Mouse (Mus musculus) liver, adult 2 months (tissue): Measurements from ENCODE around the gene Sufu. TPM values are rescaled to one million over a fixed set of nuclear protein-coding genes. Genes with fewer than 3 reads are reported as not detected.

ENCODE experiments used
- DNase-seq: peaks from one replicate; pipeline ENCODE4 v3.0.0-alpha.2; 2011; ENCODE audit warnings: low read depth, low spot score; ENCODE audit errors: extremely low read depth
- H3K27ac ChIP-seq: fragments of 200-500 bp; replicated peaks from 2 replicates; pipeline ENCODE4 v1.5.1; 2012; ENCODE audit warnings: low read depth, mild to moderate bottlenecking, control low read depth, inconsistent platforms, low read length; ENCODE audit not compliant: insufficient read depth
- H3K27me3 ChIP-seq: fragments of 200-500 bp; 2 replicates; pipeline ENCODE4 v1.6.1; 2012; ENCODE audit warnings: mild to moderate bottlenecking, moderate library complexity, low read length, inconsistent platforms; ENCODE audit not compliant: control insufficient read depth, insufficient read depth
- H3K36me3 ChIP-seq: fragments of 200-500 bp; 2 replicates; pipeline ENCODE4 v1.6.1; 2012; ENCODE audit warnings: low read length, inconsistent platforms; ENCODE audit not compliant: control insufficient read depth, insufficient read depth
- H3K4me1 ChIP-seq: fragments of 200-500 bp; 2 replicates; pipeline ENCODE4 v1.6.1; 2011; ENCODE audit warnings: low read length; ENCODE audit not compliant: control insufficient read depth, insufficient read depth
- H3K4me3 ChIP-seq: fragments of 200-500 bp; 2 replicates; pipeline ENCODE4 v1.5.1; 2011; ENCODE audit warnings: low read depth, mild to moderate bottlenecking, control low read depth, low read length, moderate library complexity; ENCODE audit not compliant: insufficient read depth
- H3K79me2 ChIP-seq: fragments of 200-500 bp; 2 replicates; pipeline ENCODE4 v1.6.1; 2012; ENCODE audit warnings: inconsistent platforms, mild to moderate bottlenecking, low read length, moderate library complexity; ENCODE audit not compliant: control insufficient read depth, insufficient read depth
- H3K9ac ChIP-seq: fragments of 200-500 bp; 2 replicates; pipeline ENCODE4 v1.6.1; 2012; ENCODE audit warnings: low read depth, mild to moderate bottlenecking, control low read depth, inconsistent platforms, low read length
- CTCF ChIP-seq: fragments of 200-500 bp; IDR thresholded peaks from 2 replicates; pipeline ENCODE4 v1.5.1; 2011; ENCODE audit warnings: low read depth, low read length, control low read depth
- POLR2A ChIP-seq: fragments of 200-500 bp; IDR thresholded peaks from 2 replicates; pipeline ENCODE4 v1.6.1; 2011; ENCODE audit warnings: low read length, control low read depth; ENCODE audit not compliant: insufficient read depth; ENCODE audit errors: extremely low read depth
- WGBS: fragments of 180-500 bp; shearing (Covaris S2); methylation state at CpG from one replicate; pipeline ENCODE4 v1.1.7; 2018; 5-methylcytosine and 5-hydroxymethylcytosine counted together
- polyA plus RNA-seq: library from polyadenylated mRNA; depleted of rRNA; stranded (reverse); fragments of >200 nt; gene quantifications from 2 replicates; pipeline ENCODE4 v1.2.3, GENCODE M21; 2012
- total RNA-seq: library from RNA; depleted of rRNA; stranded (reverse); fragments of >200 nt; gene quantifications from 2 replicates; pipeline ENCODE4 v1.2.3, GENCODE M21; 2014

Gene Sufu
- total and polyA plus RNA-seq, 2 experiments, result 1.1 to 3.2 TPM

DNA sequence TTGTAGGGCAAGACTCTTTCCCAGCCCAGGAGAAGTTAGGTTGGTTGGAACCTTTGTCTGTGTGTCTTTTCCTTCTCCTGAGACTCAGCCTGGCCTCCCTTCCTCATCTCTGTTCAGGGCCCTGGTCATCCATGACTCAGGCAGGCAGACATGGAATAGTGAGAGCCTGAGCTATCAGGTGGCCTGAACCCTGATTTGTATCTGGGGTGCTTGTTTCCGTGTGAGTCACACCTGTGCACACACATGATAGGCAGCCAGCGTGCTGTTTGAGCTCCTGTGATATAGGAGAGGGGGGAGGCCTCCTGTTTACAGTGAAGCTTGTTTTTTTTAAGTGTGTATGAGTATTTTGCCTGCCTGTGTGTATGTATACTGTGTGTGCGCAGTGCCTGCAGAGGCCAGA, 112.5 kb downstream of the Sufu start:
- Histone ChIP-seq H3K27ac (no peak overlapping the region), H3K4me1 (peaks cover 38% of the 10 kb centered on the region), H3K27me3 (no peaks in the 10 kb centered on the region), H3K79me2 (peaks cover 51% of the 10 kb centered on the region), H3K36me3 (peaks cover 15% of the 10 kb centered on the region; the same call in 1 of the 2 replicates), H3K9ac (no peak overlapping the region), H3K4me3 (no peak overlapping the region)
- no peak for DNase-seq
- 59% methylated on average over 3 of the region's 3 CpGs for WGBS
- no peak for TF ChIP-seq POLR2A
- no peak for TF ChIP-seq CTCF

DNA sequence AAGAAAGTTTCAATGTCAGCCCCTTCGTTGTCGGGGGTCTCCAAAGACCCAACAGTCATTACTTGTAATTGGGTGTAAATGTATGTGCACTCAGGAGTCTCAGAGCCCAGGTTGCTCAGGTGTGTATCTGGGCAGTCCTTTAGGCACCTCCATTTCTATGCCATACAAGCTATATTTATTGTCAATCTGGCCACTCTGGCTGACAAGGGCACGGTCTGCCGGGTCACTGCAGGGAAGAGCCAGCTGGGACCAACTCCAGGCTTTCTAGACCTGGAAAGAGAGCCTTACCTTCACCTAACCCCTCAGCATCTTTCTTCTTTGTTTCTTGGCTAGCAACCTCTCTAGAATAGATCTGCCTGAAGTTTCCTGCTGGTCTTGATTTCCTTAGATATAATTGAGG, 113.0 kb downstream of the Sufu start:
- H3K36me3 ChIP-seq, result peaks cover 17% of the 10 kb centered on the region
- WGBS, result 49% methylated on average over 4 of the region's 4 CpGs
- H3K27me3 ChIP-seq, result no peaks in the 10 kb centered on the region
- DNase-seq, result no peak
- H3K9ac ChIP-seq, result no peak overlapping the region
- no peak for TF ChIP-seq POLR2A
- TF ChIP-seq CTCF, result no peak
- H3K27ac ChIP-seq, result 0 out of 2 replicates have a peak overlapping the region, but pooled peaks have one; percentile 15
- peaks cover 47% of the 10 kb centered on the region for H3K79me2 ChIP-seq
- H3K4me3 ChIP-seq, result no peak overlapping the region
- H3K4me1 ChIP-seq, result peaks cover 35% of the 10 kb centered on the region

DNA sequence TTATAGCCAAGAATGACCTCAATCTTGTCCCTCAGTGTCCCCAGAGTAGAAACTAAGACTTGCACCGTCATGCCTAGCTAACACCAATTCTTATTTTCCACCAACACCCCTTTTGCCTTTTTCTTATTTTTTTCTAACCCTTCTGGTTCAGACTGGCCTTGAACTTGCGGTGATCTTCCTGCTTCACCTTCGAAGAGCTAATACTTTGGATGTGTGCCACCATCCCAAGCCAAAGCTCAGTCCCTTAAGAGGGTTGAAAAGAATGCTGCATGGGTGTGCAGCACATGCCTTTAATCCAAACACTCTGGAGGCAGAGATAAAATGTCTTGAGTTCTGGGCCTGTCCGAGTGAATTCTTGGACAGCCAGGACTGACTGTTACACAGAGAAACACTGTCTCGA, 113.7 kb downstream of the Sufu start:
- TF ChIP-seq POLR2A (no peak), CTCF (no peak)
- no peak overlapping the region for H3K9ac ChIP-seq
- 49% methylated on average over 5 of the region's 5 CpGs for WGBS
- DNase-seq, result no peak
- H3K79me2 ChIP-seq, result peaks cover 41% of the 10 kb centered on the region
- H3K4me3 ChIP-seq, result no peak overlapping the region
- peaks cover 29% of the 10 kb centered on the region for H3K4me1 ChIP-seq
- peaks cover 22% of the 10 kb centered on the region for H3K36me3 ChIP-seq
- H3K27ac ChIP-seq, result no peak overlapping the region
- H3K27me3 ChIP-seq, result no peaks in the 10 kb centered on the region

DNA sequence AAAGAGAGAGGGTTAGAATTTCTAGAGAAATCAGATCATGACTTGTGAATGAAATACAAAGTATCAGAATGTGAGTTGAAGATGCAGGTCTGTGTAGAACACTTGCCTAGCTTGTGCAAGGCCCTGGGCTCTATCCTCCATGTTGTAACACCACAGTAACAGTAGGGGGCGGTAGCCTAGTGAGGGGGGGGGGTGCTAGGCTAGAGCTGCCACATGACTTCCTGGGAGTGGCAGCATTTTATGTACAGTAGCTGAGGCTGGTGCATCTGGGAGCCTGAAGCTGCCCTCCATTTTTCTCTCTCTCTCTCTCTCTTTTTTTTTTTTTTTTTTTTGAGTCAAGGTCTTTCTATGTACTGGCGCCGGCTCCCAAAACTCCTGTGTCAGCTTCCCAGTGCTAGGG, 114.1 kb downstream of the Sufu start:
- TF ChIP-seq POLR2A (no peak), CTCF (peak; percentile 64)
- Histone ChIP-seq H3K27me3 (no peaks in the 10 kb centered on the region), H3K27ac (peak overlapping the region; percentile 37), H3K4me3 (no peak overlapping the region; the same call in 1 of the 2 replicates), H3K9ac (no peak overlapping the region), H3K4me1 (peaks cover 28% of the 10 kb centered on the region), H3K36me3 (peaks cover 25% of the 10 kb centered on the region), H3K79me2 (peaks cover 36% of the 10 kb centered on the region)
- 52% methylated on average over 3 of the region's 3 CpGs for WGBS
- DNase-seq, result no peak

DNA sequence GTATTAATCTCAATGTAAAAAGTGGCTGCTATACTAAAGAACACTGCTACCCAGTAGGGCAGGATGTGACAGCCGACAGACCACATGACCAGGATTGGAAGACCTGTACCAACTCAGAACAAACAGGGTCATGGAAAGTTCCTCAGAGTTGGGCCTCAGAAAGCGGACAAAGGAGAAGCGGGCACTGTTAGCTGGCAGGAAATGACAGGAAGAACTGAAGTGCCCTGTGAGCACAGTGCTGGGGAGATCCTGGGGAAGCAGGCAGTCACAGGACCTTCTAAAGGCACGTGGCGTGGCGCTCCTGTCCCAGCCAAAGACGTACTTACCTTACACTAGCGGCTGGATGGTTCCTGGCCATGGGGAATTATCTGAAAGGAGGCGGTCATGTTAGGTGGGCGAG, 114.6 kb downstream of the Sufu start:
- peaks cover 28% of the 10 kb centered on the region for H3K36me3 ChIP-seq

DNA sequence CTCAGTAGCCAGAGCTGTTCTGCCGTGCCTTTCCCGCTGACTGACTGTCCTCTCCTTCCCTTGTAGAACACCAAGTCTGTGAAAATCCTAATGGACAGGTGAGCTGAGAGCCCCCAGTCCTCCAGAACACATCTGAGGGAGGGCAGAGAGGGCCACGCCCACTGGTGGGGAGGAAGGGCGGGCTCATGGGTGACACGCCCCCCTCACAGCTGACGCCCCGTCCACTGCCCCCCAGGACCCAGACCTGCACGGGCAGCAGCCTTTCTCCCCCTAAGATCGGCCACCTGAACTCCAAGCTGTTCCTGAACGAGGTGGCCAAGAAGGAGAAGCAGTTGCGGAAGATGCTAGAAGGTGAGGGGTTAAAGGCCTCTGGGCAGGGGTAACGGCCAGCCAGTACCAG, 117.7 kb downstream of the Sufu start:
- Histone ChIP-seq H3K36me3 (peaks cover 24% of the 10 kb centered on the region), H3K9ac (no peak overlapping the region), H3K4me1 (peaks cover 4% of the 10 kb centered on the region), H3K4me3 (no peak overlapping the region), H3K79me2 (peaks cover 3% of the 10 kb centered on the region; the same call in 1 of the 2 replicates), H3K27me3 (no peaks in the 10 kb centered on the region), H3K27ac (no peak overlapping the region)
- WGBS, result 88% methylated on average over 12 of the region's 12 CpGs
- no peak for DNase-seq
- no peak for TF ChIP-seq POLR2A
- TF ChIP-seq CTCF, result no peak

More for the DNA sequence above, 114.6 kb downstream of the Sufu start:
- H3K4me1 ChIP-seq, result peaks cover 25% of the 10 kb centered on the region
- H3K27ac ChIP-seq, result peak overlapping the region; percentile 37
- 66% methylated on average over 10 of the region's 10 CpGs for WGBS
- TF ChIP-seq CTCF, result no peak
- TF ChIP-seq POLR2A, result no peak
- no peaks in the 10 kb centered on the region for H3K27me3 ChIP-seq
- peaks cover 32% of the 10 kb centered on the region for H3K79me2 ChIP-seq
- H3K4me3 ChIP-seq, result no peak overlapping the region
- DNase-seq, result peak; percentile 51
- H3K9ac ChIP-seq, result no peak overlapping the region
